15 mouse cellular contexts compared by ENCODE assay signal in the genomic region with DNA sequence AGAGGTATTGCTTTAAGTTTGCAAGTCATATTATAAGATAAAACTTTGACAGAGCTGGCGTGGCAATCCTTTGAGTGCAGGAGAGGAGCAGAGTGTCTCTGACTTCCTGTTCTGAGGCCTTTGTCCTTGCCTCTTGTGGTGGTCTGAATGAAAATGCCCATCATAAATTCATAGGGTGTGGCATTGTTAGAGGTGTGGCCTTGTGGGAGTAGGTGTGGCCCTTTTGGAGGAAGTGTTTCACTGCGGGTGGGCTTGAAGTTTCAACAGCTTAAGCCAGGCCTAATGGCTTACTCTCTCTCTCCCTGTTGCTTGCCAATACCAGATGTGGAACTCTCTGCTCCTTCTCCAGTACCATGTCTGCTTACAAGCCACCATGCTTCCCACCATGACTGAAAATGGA.
"Had no signal": no experiment of that assay in that cellular context is flagged by ENCODE, and none has a peak within 500 bp of the region (broad histone marks: within the 10 kb centered on the region; RNA-seq: fewer than 3 reads in every experiment).

No protein-coding gene starts in this region.

- H3K4me1 ChIP-seq: megakaryocyte, embryonic 14.5 days; midbrain, embryonic 13.5 days; midbrain, embryonic 15.5 days; neural tube, embryonic 12.5 days had no signal

- H3K4me3 ChIP-seq: megakaryocyte, embryonic 14.5 days; midbrain, embryonic 13.5 days; midbrain, embryonic 15.5 days; neural tube, embryonic 12.5 days had no signal

- H3K27ac ChIP-seq: macrophage; midbrain, embryonic 13.5 days; midbrain, embryonic 15.5 days; neural tube, embryonic 12.5 days had no signal

- H3K27me3 ChIP-seq: megakaryocyte, embryonic 14.5 days; midbrain, embryonic 15.5 days; neural tube, embryonic 12.5 days had no signal

- DNase-seq: lung, adult 18-20 months; lung, embryonic 14.5 days; lung, postnatal 10 days; lung, postnatal 36 days; right cerebral cortex, postnatal 14 days; right cerebral cortex, postnatal 4 days; spleen, adult 18-20 months; thymus, adult 18-20 months; thymus, postnatal 14 days; thymus, postnatal 36 days had no signal

- ATAC-seq: midbrain, embryonic 15.5 days had no signal

- H3K36me3 ChIP-seq: midbrain, embryonic 13.5 days; midbrain, embryonic 15.5 days; neural tube, embryonic 12.5 days had no signal

- H3K9ac ChIP-seq: lung, embryonic 14.5 days; midbrain, embryonic 13.5 days; midbrain, embryonic 15.5 days; neural tube, embryonic 12.5 days had no signal
